Mouse (Mus musculus) embryo, embryonic 11.5 days (tissue): Measurements from ENCODE around the gene Rab28.

ENCODE experiments used
- DNase-seq: peaks from one replicate; pipeline ENCODE4 v3.0.0-alpha.2; 2012; ENCODE audit warnings: low read depth, low spot score

The Rab28 gene

DNA sequence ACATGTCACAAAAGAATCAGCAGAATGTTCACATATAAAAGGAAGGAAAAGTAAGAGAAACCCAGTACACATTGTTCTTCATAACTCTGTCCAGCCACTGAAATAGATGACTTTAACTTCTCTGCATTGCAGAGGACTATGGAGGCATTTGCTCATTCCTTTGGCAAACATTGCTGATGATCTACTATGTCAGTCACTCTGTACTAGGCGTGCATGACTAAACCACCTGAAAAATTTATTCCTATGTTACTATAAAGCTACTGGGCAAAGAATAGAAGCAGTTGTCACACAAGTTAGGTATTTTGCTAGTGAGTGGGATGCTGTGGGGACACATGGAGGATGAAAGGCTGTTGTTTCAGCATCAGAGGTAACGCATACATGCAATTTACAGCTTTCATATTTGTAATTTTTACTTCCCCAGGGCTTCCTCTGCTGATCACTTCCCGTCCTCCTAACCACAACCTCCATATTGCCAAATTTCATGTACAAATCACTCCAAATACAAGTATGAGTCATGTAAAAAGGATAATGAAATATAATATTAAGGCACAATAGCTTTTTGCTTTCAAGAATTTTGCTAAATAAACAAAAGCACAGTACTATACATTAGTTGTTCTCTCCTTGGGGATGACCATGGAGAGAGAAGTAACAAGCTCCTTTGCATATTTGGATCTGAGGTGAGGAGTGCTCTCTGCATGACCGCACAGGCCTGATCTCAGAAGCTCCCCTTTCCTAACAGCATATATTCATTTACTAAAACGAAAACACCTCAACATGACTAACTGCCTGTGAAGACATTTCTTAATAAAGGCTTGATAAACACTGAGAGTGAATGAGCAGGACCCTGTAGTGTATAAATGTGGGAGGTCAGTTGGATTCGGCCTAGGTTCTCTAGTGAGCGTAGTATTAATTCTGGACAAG lies 80.5 kb downstream of the Rab28 start:
- DNase-seq, result no peak

DNA sequence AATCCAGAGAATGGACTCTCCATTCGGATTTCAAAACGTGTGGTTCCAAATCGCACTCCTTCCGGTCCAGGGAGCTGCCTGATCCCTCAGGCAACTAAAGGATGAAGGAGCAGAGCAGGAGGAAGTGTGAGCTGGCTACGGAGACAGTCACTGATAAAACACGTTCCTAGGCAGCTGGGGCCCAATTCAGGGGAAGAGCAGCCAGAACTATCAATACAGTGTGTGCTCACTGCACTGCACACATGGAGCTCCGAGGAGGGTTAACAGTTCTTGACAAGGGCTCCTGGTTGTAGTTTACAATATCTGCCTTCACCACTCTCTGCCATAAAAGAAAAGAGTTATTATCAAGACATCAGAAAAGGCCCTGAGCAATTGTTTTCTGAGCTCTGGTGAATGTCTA lies 82.4 kb downstream of the Rab28 start:
- DNase-seq, result no peak

DNA sequence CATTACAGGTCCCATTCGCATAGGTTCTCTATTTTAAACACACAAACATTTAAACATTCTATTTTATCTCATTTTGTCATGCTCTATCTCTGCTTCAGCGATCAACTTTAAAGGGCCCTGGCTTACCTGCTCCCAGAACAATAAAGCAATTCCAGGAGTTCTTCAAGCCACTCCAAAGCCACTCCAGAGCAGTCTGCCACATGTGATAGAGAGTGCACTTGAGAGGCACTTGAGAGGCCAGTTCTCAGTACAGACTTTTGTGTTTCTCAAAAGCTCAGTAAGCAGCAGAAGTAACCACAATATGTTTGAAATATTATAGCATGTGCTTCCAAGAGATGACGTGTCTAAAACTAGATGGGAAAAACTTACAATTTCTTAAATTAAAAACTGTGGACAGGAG lies 86.2 kb downstream of the Rab28 start:
- DNase-seq, result no peak

DNA sequence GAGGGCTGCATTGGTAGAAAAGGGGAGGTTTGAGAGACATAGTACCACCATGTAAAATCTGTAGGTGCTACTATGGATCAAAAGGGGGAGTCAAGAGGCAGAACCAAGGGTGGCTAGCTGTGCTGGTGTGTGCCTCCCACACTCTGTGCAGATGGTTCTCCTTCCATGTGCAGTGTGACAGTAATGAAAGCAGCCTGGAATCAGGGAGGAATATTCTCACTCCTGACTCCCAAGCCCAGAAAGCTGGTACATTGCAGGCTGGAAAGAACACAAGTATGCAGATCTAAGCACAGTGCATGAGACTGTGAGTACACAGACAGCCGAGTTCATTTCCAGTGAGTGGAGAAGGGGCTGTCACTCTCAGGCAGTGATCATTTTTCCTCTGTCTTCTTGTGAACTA lies 89.0 kb downstream of the Rab28 start:
- DNase-seq, result no peak

DNA sequence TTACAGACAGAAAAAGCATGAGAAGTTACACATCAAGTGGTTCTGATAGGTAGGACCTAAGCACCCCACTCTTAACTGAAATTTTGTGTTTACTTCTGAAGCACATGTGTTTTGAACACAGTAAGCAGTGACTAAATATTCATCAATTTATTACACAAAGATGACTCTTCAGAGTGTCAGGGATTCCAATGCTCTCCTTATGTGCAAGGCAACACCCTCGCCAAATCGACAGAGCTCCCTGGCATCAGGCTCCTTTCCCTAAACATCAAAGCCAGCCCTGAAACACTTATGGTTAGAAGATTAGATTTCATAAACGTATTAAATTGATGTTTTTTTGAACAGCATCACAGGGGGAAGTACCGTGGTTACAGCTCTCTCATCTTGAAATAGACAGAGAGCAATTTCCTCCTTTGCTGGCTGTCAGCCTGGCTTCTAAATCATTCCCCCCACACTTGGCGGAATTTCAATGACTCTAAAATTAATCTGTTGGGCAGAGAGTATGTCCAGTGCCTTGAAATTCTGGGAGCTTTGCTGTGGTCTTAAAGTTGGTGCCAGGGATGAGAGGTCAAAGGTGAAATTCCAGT lies 97.4 kb downstream of the Rab28 start:
- DNase-seq, result no peak

DNA sequence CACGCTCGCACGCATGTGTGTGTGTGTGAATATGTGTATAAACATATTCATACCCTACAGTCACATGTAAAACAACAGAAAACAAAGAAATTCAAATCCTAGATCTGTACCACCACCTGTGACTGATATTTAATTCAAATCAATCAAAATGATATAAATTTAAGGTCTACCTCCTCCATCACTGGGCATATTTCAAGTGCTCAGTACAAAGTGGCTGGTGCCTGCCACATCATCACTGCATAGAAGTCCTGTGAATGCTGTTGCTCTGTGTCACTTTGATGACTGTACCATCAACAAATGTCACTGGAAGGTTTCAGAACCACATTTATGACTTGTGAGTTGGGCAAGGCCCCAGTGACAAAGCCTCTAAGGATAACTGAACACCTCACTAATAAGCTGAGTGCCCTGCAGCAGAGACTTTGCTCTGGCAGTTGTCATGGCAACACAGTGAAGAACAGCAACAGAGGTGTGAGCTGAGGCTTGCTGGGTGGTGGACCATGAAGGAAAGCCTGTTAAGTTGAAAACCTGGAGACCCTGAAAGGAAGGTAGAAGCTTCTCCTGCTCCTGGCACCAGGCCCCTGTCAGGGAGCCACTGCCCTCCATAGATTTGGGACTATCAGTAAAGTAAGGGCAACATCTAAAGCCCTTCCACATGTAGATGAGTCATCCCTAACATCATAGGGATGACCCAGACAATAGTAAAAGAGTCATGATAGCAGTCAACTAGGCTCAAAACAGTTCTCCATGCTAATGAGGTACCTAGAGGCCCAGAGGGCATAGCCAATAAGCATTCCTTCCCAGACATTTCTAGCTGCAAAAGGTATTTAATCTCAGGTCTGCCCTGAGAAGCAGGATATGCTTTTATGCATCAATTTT lies 111.5 kb downstream of the Rab28 start:
- DNase-seq, result no peak

DNA sequence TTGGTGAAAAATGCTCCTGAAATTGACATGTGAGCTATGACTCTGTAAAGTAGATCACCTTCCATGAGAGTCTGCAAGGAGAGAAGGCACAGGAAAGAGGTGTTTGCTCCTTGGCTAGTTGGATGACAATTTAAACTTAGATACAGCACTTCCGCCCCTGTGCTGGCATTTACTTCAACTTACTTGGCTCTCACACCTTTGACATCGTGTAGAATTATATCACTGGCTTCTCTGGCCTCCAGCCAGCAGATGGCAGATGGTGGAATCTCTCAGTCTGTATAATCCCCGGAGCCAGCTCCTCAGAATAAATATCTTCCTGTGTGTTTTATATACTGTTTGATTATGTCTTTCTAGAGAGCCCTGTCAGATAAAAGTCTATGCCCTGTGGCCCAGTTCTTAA lies 112.8 kb downstream of the Rab28 start:
- no peak for DNase-seq

DNA sequence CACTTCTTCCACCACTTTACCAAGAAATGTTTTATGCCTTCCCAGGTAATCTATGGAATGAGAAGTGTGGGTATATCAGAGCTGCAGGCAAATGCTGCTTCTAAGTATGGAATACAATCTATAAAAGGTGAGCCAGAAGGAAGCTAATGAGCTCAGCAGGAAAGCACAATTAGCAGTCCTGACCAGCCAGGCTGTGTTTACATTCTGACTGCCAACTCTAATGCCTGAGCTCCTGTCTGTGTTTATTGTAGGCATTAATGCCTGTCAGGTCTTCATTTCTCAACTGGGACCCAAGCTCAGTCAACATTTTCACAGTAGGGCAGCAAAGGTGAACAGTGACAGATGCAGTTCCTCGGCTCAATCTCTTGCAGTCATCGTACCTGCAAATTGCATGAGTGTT lies 129.9 kb downstream of the Rab28 start:
- no peak for DNase-seq
